ENCODE assay signal across 10 mouse cellular contexts in genomic region chr2:164592014-164592413, GRCm38 (mm10). TPM values are rescaled to one million over a fixed set of nuclear protein-coding genes. Genes with fewer than 3 reads are reported as not detected.
A peak's percentile ranks its signal among the peaks of the same experiment; 100 is the strongest.
DNase-seq lines count a peak whose midpoint lies in the region; ATAC-seq and TF ChIP-seq lines count a peak whose summit lies in the region.
"Had no signal": no experiment of that assay in that cellular context is flagged by ENCODE, and none has a peak within 500 bp of the region (broad histone marks: within the 10 kb centered on the region; RNA-seq: fewer than 3 reads in every experiment).

No protein-coding gene starts in this region.

- no peaks in the 10 kb centered on the region for H3K36me3 ChIP-seq in heart, embryonic 10.5 days
- no peaks in the 10 kb centered on the region for H3K36me3 ChIP-seq in ES-Bruce4 (ENCODE audit: control insufficient read depth, insufficient read depth, low read length, poor library complexity, severe bottlenecking)
- no peaks in the 10 kb centered on the region for H3K36me3 ChIP-seq in hindbrain, postnatal 0 days (ENCODE audit: insufficient read depth, low read length)
- H3K36me3 ChIP-seq: embryonic facial prominence, embryonic 13.5 days; liver, embryonic 13.5 days had no signal

- DNase-seq in heart, postnatal 4 days: peak; percentile 35
- DNase-seq in heart, embryonic 10.5 days (ENCODE audit: low spot score): no peak
- DNase-seq in brain, embryonic 14.5 days (ENCODE audit: low read depth): peak; percentile 80
- peak; percentile 83 for DNase-seq in hindbrain, postnatal 0 days (ENCODE audit: low spot score)
- DNase-seq in lung, postnatal 36 days: peak; percentile 38
- DNase-seq in urinary bladder, adult 18-20 months (ENCODE audit: low spot score in 2 of 2): no peak
- no peak for DNase-seq in gastrocnemius, adult 18-20 months (ENCODE audit: low spot score)
- DNase-seq: liver, embryonic 13.5 days had no signal

- no peaks in the 10 kb centered on the region for H3K4me1 ChIP-seq in heart, embryonic 10.5 days
- H3K4me1 ChIP-seq in ES-Bruce4 (ENCODE audit: control insufficient read depth, insufficient read depth, low read length): no peaks in the 10 kb centered on the region
- no peaks in the 10 kb centered on the region for H3K4me1 ChIP-seq in hindbrain, postnatal 0 days (ENCODE audit: insufficient read depth, low read length)
- H3K4me1 ChIP-seq: embryonic facial prominence, embryonic 13.5 days; liver, embryonic 13.5 days had no signal

- no peak overlapping the region for H3K27ac ChIP-seq in heart, embryonic 10.5 days
- no peak overlapping the region for H3K27ac ChIP-seq in ES-Bruce4 (ENCODE audit: insufficient read depth, low read length)
- no peak overlapping the region for H3K27ac ChIP-seq in hindbrain, postnatal 0 days
- H3K27ac ChIP-seq: embryonic facial prominence, embryonic 13.5 days; liver, embryonic 13.5 days had no signal

- WGBS in heart, embryonic 10.5 days: 10% methylated on average over 4 of the region's 4 CpGs
- whole genome bisulfite sequencing in hindbrain, postnatal 0 days: 10% methylated on average over 4 of the region's 4 CpGs

- no peak overlapping the region for H3K4me3 ChIP-seq in heart, embryonic 10.5 days
- H3K4me3 ChIP-seq in ES-Bruce4 (ENCODE audit: low read depth, low read length): no peak overlapping the region
- H3K4me3 ChIP-seq in hindbrain, postnatal 0 days (ENCODE audit: low read length): no peak overlapping the region
- H3K4me3 ChIP-seq: embryonic facial prominence, embryonic 13.5 days; liver, embryonic 13.5 days had no signal

- no peak overlapping the region for H3K4me2 ChIP-seq in hindbrain, postnatal 0 days (ENCODE audit: low read depth, low read length)
- H3K4me2 ChIP-seq: embryonic facial prominence, embryonic 13.5 days; liver, embryonic 13.5 days had no signal

- no peak for TF ChIP-seq EP300 in ES-Bruce4 (IDR thresholded peaks at IDR 0.05; ENCODE audit: insufficient read depth, low read depth, low read length)

- no peak for TF ChIP-seq POLR2A in ES-Bruce4 (IDR thresholded peaks at IDR 0.05; ENCODE audit: insufficient read depth, low read length)
- TF ChIP-seq POLR2A in brain, embryonic 14.5 days (IDR thresholded peaks at IDR 0.05; ENCODE audit: borderline replicate concordance, extremely low read depth, insufficient read depth, insufficient read length, poor library complexity, severe bottlenecking): no peak

- H3K27me3 ChIP-seq in heart, embryonic 10.5 days (ENCODE audit: insufficient read depth, poor library complexity, severe bottlenecking): no peaks in the 10 kb centered on the region
- H3K27me3 ChIP-seq in ES-Bruce4 (ENCODE audit: control insufficient read depth, insufficient read depth, low read length, poor library complexity, severe bottlenecking): no peaks in the 10 kb centered on the region
- H3K27me3 ChIP-seq in hindbrain, postnatal 0 days (ENCODE audit: insufficient read depth, low read length): no peaks in the 10 kb centered on the region
- H3K27me3 ChIP-seq: liver, embryonic 13.5 days had no signal

- TF ChIP-seq CTCF in ES-Bruce4 (IDR thresholded peaks at IDR 0.05; ENCODE audit: low read depth, low read length): peak; percentile 67
- peak; percentile 75; the same call in 1 of the 2 replicates for TF ChIP-seq CTCF in brain, embryonic 14.5 days (IDR thresholded peaks at IDR 0.05; ENCODE audit: borderline replicate concordance, extremely low read depth, insufficient read depth, insufficient read length)
- TF ChIP-seq CTCF in hindbrain, postnatal 0 days (IDR thresholded peaks at IDR 0.05; ENCODE audit: low read depth): peak; percentile 86

- ATAC-seq in hindbrain, postnatal 0 days: peak; percentile 55; the same call in 1 of the 2 replicates

- H3K9me3 ChIP-seq in heart, embryonic 10.5 days: no peaks in the 10 kb centered on the region
- no peaks in the 10 kb centered on the region for H3K9me3 ChIP-seq in ES-Bruce4 (replicated peaks; ENCODE audit: control insufficient read depth, insufficient read depth, low read length, poor library complexity, severe bottlenecking)
- H3K9me3 ChIP-seq in hindbrain, postnatal 0 days (ENCODE audit: low read length): no peaks in the 10 kb centered on the region
- H3K9me3 ChIP-seq: embryonic facial prominence, embryonic 13.5 days; liver, embryonic 13.5 days had no signal

- H3K9ac ChIP-seq in ES-Bruce4 (ENCODE audit: low read depth, poor library complexity, severe bottlenecking): no peak overlapping the region
- no peak overlapping the region for H3K9ac ChIP-seq in hindbrain, postnatal 0 days (replicated peaks; ENCODE audit: low read length)
- H3K9ac ChIP-seq: embryonic facial prominence, embryonic 13.5 days; liver, embryonic 13.5 days had no signal

RNA-seq across cellular contexts. Expression of gene Eppin, which starts 1.4 kb away (rescaled TPM):
- total RNA-seq in heart, postnatal 4 days (2021): not detected
- not detected in 2 replicates for polyA plus RNA-seq in heart, embryonic 10.5 days (2016; fragmentation: Nextera tagmentation; extraction: Ambion mirVana)
- polyA plus RNA-seq in ES-Bruce4 (2011; ENCODE audit: insufficient read depth, insufficient read length, low read depth, missing spikeins): not detected in 2 replicates
- not detected in 2 replicates for polyA plus RNA-seq in brain, embryonic 14.5 days (2012; rRNA removed)
- not detected in 2 replicates for total RNA-seq in hindbrain, postnatal 0 days (2014; rRNA removed)
- not detected in 2 replicates for polyA plus RNA-seq in hindbrain, postnatal 0 days (2015; fragmentation: Nextera tagmentation; extraction: Ambion mirVana)
- not detected for total RNA-seq in gastrocnemius, adult 18-20 months (2021)
- polyA plus RNA-seq: embryonic facial prominence, embryonic 13.5 days; liver, embryonic 13.5 days had no signal

RNA-seq across cellular contexts. Expression of gene Wfdc6a, which starts 6.8 kb away (rescaled TPM):
- total RNA-seq in heart, postnatal 4 days (2021): not detected
- polyA plus RNA-seq in heart, embryonic 10.5 days (2016; fragmentation: Nextera tagmentation; extraction: Ambion mirVana): not detected in 2 replicates
- polyA plus RNA-seq in ES-Bruce4 (2011; ENCODE audit: insufficient read depth, insufficient read length, low read depth, missing spikeins): not detected in 2 replicates
- polyA plus RNA-seq in brain, embryonic 14.5 days (2012; rRNA removed): not detected in 2 replicates
- total RNA-seq in hindbrain, postnatal 0 days (2014; rRNA removed): 0.31 TPM in 1 of 2 replicates, not detected in the other
- polyA plus RNA-seq in hindbrain, postnatal 0 days (2015; fragmentation: Nextera tagmentation; extraction: Ambion mirVana): 0.19 and 0.77 TPM in 2 replicates
- total RNA-seq in gastrocnemius, adult 18-20 months (2021): not detected
- polyA plus RNA-seq: embryonic facial prominence, embryonic 13.5 days had no signal

RNA-seq across cellular contexts. Expression of gene Spint3, which starts 18.8 kb away (rescaled TPM):
- total RNA-seq in heart, postnatal 4 days (2021): not detected
- not detected in 2 replicates for polyA plus RNA-seq in heart, embryonic 10.5 days (2016; fragmentation: Nextera tagmentation; extraction: Ambion mirVana)
- polyA plus RNA-seq in ES-Bruce4 (2011; ENCODE audit: insufficient read depth, insufficient read length, low read depth, missing spikeins): not detected in 2 replicates
- polyA plus RNA-seq in brain, embryonic 14.5 days (2012; rRNA removed): not detected in 2 replicates
- not detected in 2 replicates for total RNA-seq in hindbrain, postnatal 0 days (2014; rRNA removed)
- polyA plus RNA-seq in hindbrain, postnatal 0 days (2015; fragmentation: Nextera tagmentation; extraction: Ambion mirVana): not detected in 2 replicates
- total RNA-seq in gastrocnemius, adult 18-20 months (2021): not detected
- polyA plus RNA-seq: embryonic facial prominence, embryonic 13.5 days; liver, embryonic 13.5 days had no signal

RNA-seq across cellular contexts. Expression of gene Wfdc6b, which starts 21.3 kb away (rescaled TPM):
- total RNA-seq in heart, postnatal 4 days (2021): not detected
- not detected in 2 replicates for polyA plus RNA-seq in heart, embryonic 10.5 days (2016; fragmentation: Nextera tagmentation; extraction: Ambion mirVana)
- polyA plus RNA-seq in ES-Bruce4 (2011; ENCODE audit: insufficient read depth, insufficient read length, low read depth, missing spikeins): not detected in 2 replicates
- not detected in 2 replicates for polyA plus RNA-seq in brain, embryonic 14.5 days (2012; rRNA removed)
- not detected in 2 replicates for total RNA-seq in hindbrain, postnatal 0 days (2014; rRNA removed)
- not detected in 2 replicates for polyA plus RNA-seq in hindbrain, postnatal 0 days (2015; fragmentation: Nextera tagmentation; extraction: Ambion mirVana)
- not detected for total RNA-seq in gastrocnemius, adult 18-20 months (2021)
- polyA plus RNA-seq: embryonic facial prominence, embryonic 13.5 days; liver, embryonic 13.5 days had no signal

RNA-seq across cellular contexts. Expression of gene Wfdc8, which starts 21.4 kb away (rescaled TPM):
- not detected for total RNA-seq in heart, postnatal 4 days (2021)
- polyA plus RNA-seq in heart, embryonic 10.5 days (2016; fragmentation: Nextera tagmentation; extraction: Ambion mirVana): not detected in 2 replicates
- polyA plus RNA-seq in ES-Bruce4 (2011; ENCODE audit: insufficient read depth, insufficient read length, low read depth, missing spikeins): not detected in 2 replicates
- not detected in 2 replicates for polyA plus RNA-seq in brain, embryonic 14.5 days (2012; rRNA removed)
- not detected in 2 replicates for total RNA-seq in hindbrain, postnatal 0 days (2014; rRNA removed)
- polyA plus RNA-seq in hindbrain, postnatal 0 days (2015; fragmentation: Nextera tagmentation; extraction: Ambion mirVana): not detected in 2 replicates
- not detected for total RNA-seq in gastrocnemius, adult 18-20 months (2021)
- polyA plus RNA-seq: embryonic facial prominence, embryonic 13.5 days; liver, embryonic 13.5 days had no signal

Comparison
In these comparisons a context has a peak if more than half of its experiments do, and no peak if none do; other contexts are left out.
1. DNase-seq: peak in heart, postnatal 4 days (single experiment), brain, embryonic 14.5 days (single experiment), hindbrain, postnatal 0 days (single experiment) and lung, postnatal 36 days (single experiment); none in heart, embryonic 10.5 days (single experiment), urinary bladder, adult 18-20 months (0 of 2) and gastrocnemius, adult 18-20 months (single experiment).
2. Peak in every context shown above with its lines, with median percentiles within 50 percentile points of each other: CTCF ChIP-seq.